Mouse (Mus musculus) thymus, adult 18-20 months (tissue): ENCODE measurements around the gene Tep1.
A peak's percentile ranks its signal among the peaks of the same experiment; 100 is the strongest.
"Not testable (repeated sequence)": the region's sequence is repeated elsewhere in the genome, so short reads cannot be mapped to it uniquely, and the experiment has no call there.

Source experiments
- DNase-seq, 2 experiments: peaks; one replicate each; pipeline ENCODE4 v3.0.0; 2022; ENCODE audit warnings: mixed read lengths in 2 of 2

The Tep1 gene

GRCm38 (mm10) chr14:50868211-50868610 is 2.1 kb downstream of the Tep1 start:
- no peak for DNase-seq

- DNase-seq = no peak
Observed at GRCm38 (mm10) chr14:50866966-50867365, 3.4 kb downstream of the Tep1 start.

- not testable (repeated sequence) for DNase-seq
Observed at GRCm38 (mm10) chr14:50865005-50865404, 5.4 kb downstream of the Tep1 start.

GRCm38 (mm10) chr14:50862641-50863040 is 7.7 kb downstream of the Tep1 start:
- no peak for DNase-seq

- no peak for DNase-seq
Observed at GRCm38 (mm10) chr14:50855788-50856187, 14.6 kb downstream of the Tep1 start.

- no peak for DNase-seq
Observed at GRCm38 (mm10) chr14:50837236-50837635, 33.1 kb downstream of the Tep1 start.

GRCm38 (mm10) chr14:50834435-50834834 is 35.9 kb downstream of the Tep1 start:
- DNase-seq = no peak

GRCm38 (mm10) chr14:50833964-50834363 is 36.4 kb downstream of the Tep1 start:
- DNase-seq = no peak

- DNase-seq = no peak
Observed at GRCm38 (mm10) chr14:50829878-50830277, 40.5 kb downstream of the Tep1 start.

GRCm38 (mm10) chr14:50826579-50826978 is 43.8 kb downstream of the Tep1 start:
- DNase-seq = no peak

GRCm38 (mm10) chr14:50824219-50824618 is 46.1 kb downstream of the Tep1 start:
- no peak for DNase-seq

- DNase-seq = no peak
Observed at GRCm38 (mm10) chr14:50823240-50823639, 47.1 kb downstream of the Tep1 start.

- no peak for DNase-seq
Observed at GRCm38 (mm10) chr14:50813060-50813459, 57.3 kb downstream of the Tep1 start.

- peak; percentile 90 to 95 for DNase-seq
Observed at GRCm38 (mm10) chr14:50807487-50808072, 62.8 kb downstream of the Tep1 start, which contains the start of the genes Ccnb1ip1 and Parp2. Gene Ccnb1ip1, minus strand, starts transcription at chr14:50807732. Gene Parp2, plus strand, starts transcription at chr14:50807841.

GRCm38 (mm10) chr14:50806469-50806868 is 63.9 kb downstream of the Tep1 start:
- not testable (repeated sequence) for DNase-seq

GRCm38 (mm10) chr14:50804683-50805082 is 65.7 kb downstream of the Tep1 start:
- no peak for DNase-seq

GRCm38 (mm10) chr14:50802843-50803562 is 67.4 kb downstream of the Tep1 start:
- no peak for DNase-seq

- no peak for DNase-seq
Observed at GRCm38 (mm10) chr14:50802441-50802840, 67.9 kb downstream of the Tep1 start.

- DNase-seq = peak in 1 of 2 experiments; percentile 24
Observed at GRCm38 (mm10) chr14:50799502-50800259, 70.7 kb downstream of the Tep1 start.

GRCm38 (mm10) chr14:50798512-50798911 is 71.8 kb downstream of the Tep1 start:
- no peak for DNase-seq

- DNase-seq = no peak
Observed at GRCm38 (mm10) chr14:50796464-50796863, 73.9 kb downstream of the Tep1 start.

GRCm38 (mm10) chr14:50795965-50796364 is 74.4 kb downstream of the Tep1 start:
- no peak for DNase-seq

GRCm38 (mm10) chr14:50795261-50795935 is 75.0 kb downstream of the Tep1 start:
- DNase-seq = no peak
